Mouse (Mus musculus): ENCODE data around the gene Cabp2. TPM values are rescaled to one million over a fixed set of nuclear protein-coding genes. Genes with fewer than 3 reads are reported as not detected.

The Cabp2 gene
- polyA plus RNA-seq, 1 experiment from 2014 or later = 0.43 TPM

- Histone ChIP-seq H3K27ac (ENCODE audit: low read depth) (no peak overlapping the region), H3K9ac (replicated peaks) (no peak overlapping the region), H3K36me3 (replicated peaks; ENCODE audit: insufficient read depth, low read length) (no peaks in the 10 kb centered on the region), H3K9me3 (ENCODE audit: low read length) (no peaks in the 10 kb centered on the region), H3K4me3 (ENCODE audit: low read depth, low read length) (no peak overlapping the region), H3K4me2 (ENCODE audit: low read depth, low read length) (no peak overlapping the region), H3K4me1 (ENCODE audit: insufficient read depth) (no peaks in the 10 kb centered on the region), H3K27me3 (ENCODE audit: insufficient read depth, low read length) (0 out of 2 replicates have a peak, but pooled peaks cover 6% of the 10 kb centered on the region)
- ATAC-seq (no peak), DNase-seq (no peak)
- 74% methylated on average over 3 of the region's 3 CpGs for WGBS (ENCODE audit: insufficient replicate concordance)
- no peak for TF ChIP-seq EP300 (IDR thresholded peaks at IDR 0.05; ENCODE audit: low read depth)
These were observed 9.1 kb downstream of the Cabp2 start for GRCm38 (mm10) chr19:4090446-4090845.

GRCm38 (mm10) chr19:4091383-4091782 is 10.0 kb downstream of the Cabp2 start:
- Histone ChIP-seq H3K4me1 (ENCODE audit: insufficient read depth) (peaks cover 3% of the 10 kb centered on the region), H3K4me2 (ENCODE audit: low read depth, low read length) (no peak overlapping the region), H3K4me3 (ENCODE audit: low read depth, low read length) (no peak overlapping the region), H3K27me3 (ENCODE audit: insufficient read depth, low read length) (0 out of 2 replicates have a peak, but pooled peaks cover 3% of the 10 kb centered on the region), H3K9ac (replicated peaks) (no peak overlapping the region), H3K36me3 (replicated peaks; ENCODE audit: insufficient read depth, low read length) (no peaks in the 10 kb centered on the region), H3K9me3 (ENCODE audit: low read length) (no peaks in the 10 kb centered on the region), H3K27ac (ENCODE audit: low read depth) (no peak overlapping the region)
- DNase-seq = no peak
- ATAC-seq = no peak
- no peak for TF ChIP-seq EP300 (IDR thresholded peaks at IDR 0.05; ENCODE audit: low read depth)
- no peak for TF ChIP-seq CTCF (IDR thresholded peaks at IDR 0.05; ENCODE audit: low read depth)
- 41% methylated on average over 2 of the region's 2 CpGs for WGBS (ENCODE audit: insufficient replicate concordance)

DNA sequence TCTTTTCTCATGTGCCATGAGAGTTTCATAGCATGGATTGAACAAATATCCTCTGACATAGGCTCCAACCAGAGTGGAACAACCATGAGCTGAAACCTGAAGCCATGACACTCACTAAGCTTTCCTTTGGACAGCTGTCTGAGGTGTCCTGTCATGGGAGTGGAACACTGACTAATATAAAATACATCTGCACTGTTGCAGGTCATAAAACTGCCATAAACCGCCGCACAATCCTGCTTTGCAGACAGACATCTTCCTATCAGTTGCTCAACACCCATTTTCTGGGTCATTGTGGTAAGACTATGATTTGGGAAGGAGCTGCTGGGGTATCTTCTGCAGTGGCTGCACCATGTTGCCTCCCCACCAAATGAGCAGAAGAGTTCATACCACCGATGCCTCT is 11.4 kb downstream of the Cabp2 start:
- no peak for ATAC-seq
- Histone ChIP-seq H3K9me3 (ENCODE audit: low read length) (no peaks in the 10 kb centered on the region), H3K27me3 (ENCODE audit: insufficient read depth, low read length) (0 out of 2 replicates have a peak, but pooled peaks cover 3% of the 10 kb centered on the region), H3K4me3 (ENCODE audit: low read depth, low read length) (no peak overlapping the region), H3K4me1 (ENCODE audit: insufficient read depth) (peaks cover 8% of the 10 kb centered on the region), H3K9ac (replicated peaks) (no peak overlapping the region), H3K27ac (ENCODE audit: low read depth) (no peak overlapping the region), H3K36me3 (replicated peaks; ENCODE audit: insufficient read depth, low read length) (no peaks in the 10 kb centered on the region), H3K4me2 (ENCODE audit: low read depth, low read length) (no peak overlapping the region)
- no peak for DNase-seq
- TF ChIP-seq EP300 (IDR thresholded peaks at IDR 0.05; ENCODE audit: low read depth) (peak; percentile 88), CTCF (IDR thresholded peaks at IDR 0.05; ENCODE audit: low read depth) (no peak)
- WGBS (ENCODE audit: insufficient replicate concordance) = 52% methylated on average over 3 of the region's 3 CpGs

- H3K9ac ChIP-seq (replicated peaks) = no peak overlapping the region
- H3K9me3 ChIP-seq (ENCODE audit: low read length) = no peaks in the 10 kb centered on the region
- H3K36me3 ChIP-seq (replicated peaks; ENCODE audit: insufficient read depth, low read length) = no peaks in the 10 kb centered on the region
- no peak overlapping the region for H3K4me2 ChIP-seq (ENCODE audit: low read depth, low read length)
- DNase-seq (no peak), ATAC-seq (no peak)
- WGBS (ENCODE audit: insufficient replicate concordance) = 75% methylated on average over 7 of the region's 7 CpGs
- H3K27me3 ChIP-seq (ENCODE audit: insufficient read depth, low read length) = 0 out of 2 replicates have a peak, but pooled peaks cover 3% of the 10 kb centered on the region
- no peak overlapping the region for H3K27ac ChIP-seq (ENCODE audit: low read depth)
- no peak overlapping the region for H3K4me3 ChIP-seq (ENCODE audit: low read depth, low read length)
- TF ChIP-seq EP300 (IDR thresholded peaks at IDR 0.05; ENCODE audit: low read depth) (no peak), CTCF (IDR thresholded peaks at IDR 0.05; ENCODE audit: low read depth) (no peak)
- H3K4me1 ChIP-seq (ENCODE audit: insufficient read depth) = peaks cover 16% of the 10 kb centered on the region
These were observed 12.4 kb downstream of the Cabp2 start for GRCm38 (mm10) chr19:4093772-4094171.

DNA sequence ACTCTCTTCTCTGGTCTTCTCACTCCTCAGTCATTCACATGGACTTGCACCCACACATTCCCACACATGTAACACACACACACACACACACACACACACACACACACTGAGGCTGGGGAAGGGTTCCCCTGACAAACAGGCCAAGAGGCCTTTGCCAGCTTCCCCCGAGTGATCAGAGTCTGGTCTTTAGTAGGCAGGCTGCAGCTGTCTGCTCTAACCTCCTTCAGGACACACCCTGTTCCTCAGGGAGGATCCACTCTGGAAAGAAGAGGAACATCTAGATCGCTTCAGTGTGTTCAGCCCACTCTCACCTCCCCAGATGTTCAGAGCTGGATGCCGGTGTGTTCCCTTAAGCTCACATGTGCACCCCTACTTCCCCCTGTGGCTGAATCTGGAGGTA is 13.0 kb downstream of the Cabp2 start:
- WGBS (ENCODE audit: insufficient replicate concordance) = 76% methylated on average over 3 of the region's 3 CpGs
- no peak overlapping the region for H3K4me2 ChIP-seq (ENCODE audit: low read depth, low read length)
- DNase-seq = no peak

GRCm38 (mm10) chr19:4094774-4095303 is 13.5 kb downstream of the Cabp2 start:
- Histone ChIP-seq H3K9ac (replicated peaks) (no peak overlapping the region), H3K4me1 (ENCODE audit: insufficient read depth) (peaks cover 26% of the 10 kb centered on the region), H3K9me3 (ENCODE audit: low read length) (no peaks in the 10 kb centered on the region), H3K36me3 (replicated peaks; ENCODE audit: insufficient read depth, low read length) (no peaks in the 10 kb centered on the region), H3K4me2 (ENCODE audit: low read depth, low read length) (no peak overlapping the region), H3K27me3 (ENCODE audit: insufficient read depth, low read length) (no peaks in the 10 kb centered on the region), H3K4me3 (ENCODE audit: low read depth, low read length) (no peak overlapping the region), H3K27ac (ENCODE audit: low read depth) (no peak overlapping the region)
- DNase-seq (no peak), ATAC-seq (no peak)
- no peak for TF ChIP-seq EP300 (IDR thresholded peaks at IDR 0.05; ENCODE audit: low read depth)
- no peak for TF ChIP-seq CTCF (IDR thresholded peaks at IDR 0.05; ENCODE audit: low read depth)
- 81% methylated on average over 5 of the region's 5 CpGs for WGBS (ENCODE audit: insufficient replicate concordance)

More for the DNA sequence above, 13.0 kb downstream of the Cabp2 start:
- ATAC-seq = no peak
- Histone ChIP-seq H3K9me3 (ENCODE audit: low read length) (no peaks in the 10 kb centered on the region), H3K9ac (replicated peaks) (no peak overlapping the region), H3K27ac (ENCODE audit: low read depth) (no peak overlapping the region), H3K36me3 (replicated peaks; ENCODE audit: insufficient read depth, low read length) (no peaks in the 10 kb centered on the region), H3K4me3 (ENCODE audit: low read depth, low read length) (no peak overlapping the region), H3K27me3 (ENCODE audit: insufficient read depth, low read length) (0 out of 2 replicates have a peak, but pooled peaks cover 3% of the 10 kb centered on the region), H3K4me1 (ENCODE audit: insufficient read depth) (peaks cover 21% of the 10 kb centered on the region)
- no peak for TF ChIP-seq CTCF (IDR thresholded peaks at IDR 0.05; ENCODE audit: low read depth)
- TF ChIP-seq EP300 (IDR thresholded peaks at IDR 0.05; ENCODE audit: low read depth) = no peak
